Mouse (Mus musculus): Measurements from ENCODE around the gene Mrgprb2. TPM values are rescaled to one million over a fixed set of nuclear protein-coding genes. Genes with fewer than 3 reads are reported as not detected.

The Mrgprb2 gene
- not detected in 2 replicates for polyA plus RNA-seq (2015; fragmentation: Nextera tagmentation; extraction: Ambion mirVana)

DNA sequence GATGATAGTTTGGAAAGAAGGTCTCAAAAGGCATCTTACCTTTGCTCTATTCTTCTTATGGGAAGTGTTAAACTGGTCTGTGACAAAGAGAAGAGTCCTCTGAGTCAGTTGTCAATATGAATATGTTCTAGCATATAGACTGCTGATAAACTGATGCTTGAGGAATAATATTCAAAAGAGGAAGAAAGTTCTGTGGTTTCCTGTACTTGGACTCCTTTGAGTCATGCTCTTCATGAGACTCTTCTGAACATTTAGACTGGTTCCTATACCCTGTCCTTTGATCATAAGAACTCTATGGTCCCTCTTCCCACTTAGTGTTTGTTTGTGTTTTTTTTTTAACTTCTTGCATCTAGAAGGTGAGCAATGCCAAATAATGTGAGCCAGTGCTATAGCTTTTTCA lies at the start of gene Mrgprb2:
Mrgprb2 (minus strand) TSS at position 101 of the 400 bp plus-strand sequence.

Other genes starting within 250 kb of the Mrgprb2 start
- not detected in 2 replicates for gene Mrgprb8, start 169.6 kb downstream of the Mrgprb2 start, polyA plus RNA-seq (2015; fragmentation: Nextera tagmentation; extraction: Ambion mirVana)
- gene Mrgprb1, start 101.7 kb downstream of the Mrgprb2 start, polyA plus RNA-seq (2015; fragmentation: Nextera tagmentation; extraction: Ambion mirVana): not detected in 2 replicates
- gene Mrgprx2, start 58.8 kb downstream of the Mrgprb2 start, polyA plus RNA-seq (2015; fragmentation: Nextera tagmentation; extraction: Ambion mirVana): not detected in 2 replicates
- gene Mrgprb3, start 85.7 kb upstream of the Mrgprb2 start, polyA plus RNA-seq (2015; fragmentation: Nextera tagmentation; extraction: Ambion mirVana): not detected in 2 replicates
- 27.0 and 32.5 TPM in 2 replicates for gene Zdhhc13, start 230.9 kb upstream of the Mrgprb2 start, polyA plus RNA-seq (2015; fragmentation: Nextera tagmentation; extraction: Ambion mirVana)